Mouse (Mus musculus) forebrain, embryonic 12.5 days (tissue): ENCODE measurements around the gene Trim14. TPM values are rescaled to one million over a fixed set of nuclear protein-coding genes. Genes with fewer than 3 reads are reported as not detected.
A peak's percentile ranks its signal among the peaks of the same experiment; 100 is the strongest.

ENCODE experiments used
- ATAC-seq: fragments of 200-750 bp; cut with Nextera tagmentation; 2 replicates; pipeline ENCODE4 v1.8.0; 2017; ENCODE audit warnings: moderate TSS enrichment; ENCODE audit not compliant: low FRiP score
- H3K27ac ChIP-seq: fragments of 300-500 bp; sonication (generic); 2 replicates; pipeline ENCODE4 v1.5.1; 2016; ENCODE audit warnings: mild to moderate bottlenecking
- H3K27me3 ChIP-seq: fragments of 300-500 bp; sonication (generic); 2 replicates; pipeline ENCODE4 v1.6.1; 2016; ENCODE audit warnings: mild to moderate bottlenecking
- H3K36me3 ChIP-seq: fragments of 300-500 bp; sonication (generic); replicated peaks from 2 replicates; pipeline ENCODE4 v1.6.1; 2016; ENCODE audit warnings: mild to moderate bottlenecking
- H3K4me1 ChIP-seq: fragments of 300-500 bp; sonication (generic); 2 replicates; pipeline ENCODE4 v1.6.1; 2016
- H3K4me2 ChIP-seq: fragments of 300-500 bp; sonication (generic); 2 replicates; pipeline ENCODE4 v1.6.1; 2016; ENCODE audit warnings: mild to moderate bottlenecking, moderate library complexity
- H3K4me3 ChIP-seq: fragments of 300-500 bp; sonication (generic); replicated peaks from 2 replicates; pipeline ENCODE4 v1.5.1; 2016; ENCODE audit warnings: mild to moderate bottlenecking
- H3K9ac ChIP-seq: fragments of 300-500 bp; sonication (generic); 2 replicates; pipeline ENCODE4 v1.6.1; 2016; ENCODE audit warnings: mild to moderate bottlenecking
- H3K9me3 ChIP-seq: fragments of 300-500 bp; sonication (generic); 2 replicates; pipeline ENCODE4 v1.6.1; 2016
- WGBS: fragments of 180-500 bp; shearing (Covaris S2); methylation state at CpG from one replicate; pipeline ENCODE4 v1.1.7; 2016; 5-methylcytosine and 5-hydroxymethylcytosine counted together
- polyA plus RNA-seq: library from polyadenylated mRNA; unstranded; fragments of >200 nt; fragmentation: Nextera tagmentation; extraction: Ambion mirVana; gene quantifications from 2 replicates; pipeline ENCODE4 v1.2.1, GENCODE M21; 2016

Trim14 gene
- polyA plus RNA-seq, 1 experiment from 2014 or later, result 1.7 TPM

DNA sequence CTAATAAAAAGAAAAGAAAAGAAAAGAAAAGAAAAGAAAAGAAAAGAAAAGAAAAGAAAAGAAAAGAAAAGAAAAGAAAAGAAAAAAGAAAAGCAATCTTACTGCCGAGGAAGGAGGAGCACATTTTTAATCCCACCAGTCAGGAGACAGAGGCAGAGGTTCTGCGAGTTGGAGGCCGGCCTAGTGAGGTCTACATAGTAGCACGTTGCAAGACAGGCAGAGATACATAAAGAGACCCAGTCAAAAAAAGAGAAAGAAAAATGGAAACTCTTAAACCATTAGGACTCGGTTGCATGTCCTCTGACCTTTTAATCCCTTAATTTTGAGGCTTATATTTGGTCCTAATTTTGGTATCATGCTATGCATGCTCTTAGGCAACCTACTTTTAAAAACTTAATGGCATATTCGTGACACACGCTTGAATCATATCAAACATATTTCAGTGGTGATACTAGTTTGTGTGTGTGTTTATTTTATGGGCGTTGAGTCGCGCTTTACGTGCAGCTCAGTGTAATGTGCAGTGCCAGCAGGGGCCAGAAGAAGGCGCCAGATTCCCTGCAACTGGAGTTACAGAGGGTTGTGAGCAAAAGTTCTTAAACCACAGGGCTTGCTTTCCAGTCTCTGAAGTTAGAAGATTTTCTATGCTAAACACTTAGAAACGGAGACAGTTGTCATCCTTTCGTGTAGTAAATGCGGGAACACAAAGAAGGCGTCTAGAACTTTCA, 28.0 kb downstream of the Trim14 start:
- WGBS, result 12% methylated on average over 16 of the region's 16 CpGs

DNA sequence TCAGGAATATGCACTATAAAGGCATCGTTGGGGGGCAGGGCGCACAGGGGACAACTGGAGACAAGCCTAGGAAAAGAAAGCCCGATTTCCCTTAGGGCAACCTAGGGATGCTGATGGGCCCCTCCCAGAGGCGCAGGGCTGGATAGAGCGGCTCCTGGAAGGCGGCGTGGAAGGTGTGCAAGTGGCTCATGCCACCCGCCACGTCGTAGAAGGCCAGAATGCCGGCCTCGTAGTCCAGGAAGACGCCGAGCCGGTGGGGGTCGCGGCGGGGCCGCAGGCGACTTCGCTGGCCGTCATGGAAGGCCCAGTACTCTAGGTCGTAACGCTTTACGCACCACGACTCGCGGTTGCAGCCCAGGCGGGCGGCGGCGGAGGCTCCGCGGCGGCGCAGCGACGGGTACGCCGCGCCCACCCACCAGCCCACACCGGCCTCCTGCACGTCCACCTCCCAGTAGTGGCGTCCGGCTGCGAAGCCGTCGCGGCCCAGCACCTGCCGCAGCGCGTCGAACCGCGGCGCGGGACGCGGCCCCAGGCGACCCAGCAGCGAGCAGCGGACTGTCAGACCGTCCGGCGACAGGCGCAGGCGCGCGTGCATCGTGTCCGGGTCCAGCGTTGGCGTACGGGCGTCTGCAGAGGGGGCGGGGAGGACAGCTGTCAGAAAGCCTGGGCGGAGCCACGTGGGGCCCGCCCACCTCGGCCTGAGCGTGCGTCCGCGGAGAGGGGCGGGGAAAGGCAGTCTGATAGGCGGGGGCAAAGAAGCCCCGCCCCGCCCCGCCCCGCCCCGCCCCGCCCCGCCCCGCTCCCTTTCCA, 28.9 kb downstream of the Trim14 start:
- peak overlapping the region; percentile 88 for H3K4me2 ChIP-seq
- WGBS, result under 1% methylated on average over 87 of the region's 94 CpGs
- no peak overlapping the region for H3K27ac ChIP-seq

More for the DNA sequence above, 28.0 kb downstream of the Trim14 start:
- peaks cover 12% of the 10 kb centered on the region for H3K36me3 ChIP-seq
- ATAC-seq, result peak; percentile 47; the same call in 1 of the 2 replicates
- peaks cover 25% of the 10 kb centered on the region for H3K27me3 ChIP-seq
- no peak overlapping the region for H3K27ac ChIP-seq
- no peaks in the 10 kb centered on the region for H3K9me3 ChIP-seq
- peak overlapping the region; percentile 88 for H3K4me2 ChIP-seq
- peaks cover 7% of the 10 kb centered on the region for H3K4me1 ChIP-seq
- no peak overlapping the region for H3K9ac ChIP-seq
- peak overlapping the region; percentile 60 for H3K4me3 ChIP-seq

DNA sequence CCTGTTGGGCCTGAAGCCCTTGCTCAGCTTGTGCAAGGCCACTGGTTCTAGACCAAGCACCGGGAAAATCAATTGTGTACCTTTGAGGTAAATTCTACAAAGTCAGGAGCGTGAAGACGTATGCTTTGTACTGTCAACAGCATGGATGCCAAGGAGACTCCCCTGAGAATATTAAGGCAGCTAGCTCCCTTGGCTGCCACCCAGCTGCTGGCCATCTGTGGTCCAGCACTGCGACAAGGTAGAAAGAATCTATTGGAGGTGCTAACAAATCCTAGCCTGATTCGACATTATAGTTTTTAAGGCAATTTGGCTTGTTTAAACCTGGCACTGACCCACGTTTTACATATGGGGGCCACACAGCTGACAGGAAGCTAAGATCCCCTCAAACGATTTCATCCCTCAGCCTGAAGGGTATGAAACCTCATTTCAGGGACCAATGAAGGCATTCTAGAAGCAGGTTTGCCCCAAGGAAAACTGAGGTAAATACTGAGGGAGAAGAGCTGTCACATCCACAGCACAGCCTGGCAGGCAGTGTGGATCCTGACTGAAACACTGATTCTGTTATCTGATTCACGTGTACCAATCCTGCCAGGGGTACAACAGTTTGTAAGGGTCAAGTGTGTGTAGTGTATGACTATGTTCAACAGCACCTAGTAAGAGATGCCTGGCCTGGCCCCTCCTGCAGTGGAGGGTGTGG, 30.4 kb downstream of the Trim14 start:
- peaks cover 35% of the 10 kb centered on the region for H3K36me3 ChIP-seq
- H3K27me3 ChIP-seq, result peaks cover 25% of the 10 kb centered on the region
- peaks cover 7% of the 10 kb centered on the region for H3K4me1 ChIP-seq
- WGBS, result 72% methylated on average over 8 of the region's 8 CpGs
- no peak for ATAC-seq
- H3K4me3 ChIP-seq, result no peak overlapping the region
- H3K4me2 ChIP-seq, result no peak overlapping the region
- no peak overlapping the region for H3K27ac ChIP-seq
- no peaks in the 10 kb centered on the region for H3K9me3 ChIP-seq
- no peak overlapping the region for H3K9ac ChIP-seq

More for the DNA sequence above, 28.9 kb downstream of the Trim14 start:
- Histone ChIP-seq H3K4me3 (peak overlapping the region; percentile 60), H3K9ac (peak overlapping the region; percentile 52), H3K36me3 (peaks cover 20% of the 10 kb centered on the region), H3K9me3 (no peaks in the 10 kb centered on the region), H3K27me3 (peaks cover 25% of the 10 kb centered on the region), H3K4me1 (peaks cover 7% of the 10 kb centered on the region)
- ATAC-seq, result peak; percentile 97

DNA sequence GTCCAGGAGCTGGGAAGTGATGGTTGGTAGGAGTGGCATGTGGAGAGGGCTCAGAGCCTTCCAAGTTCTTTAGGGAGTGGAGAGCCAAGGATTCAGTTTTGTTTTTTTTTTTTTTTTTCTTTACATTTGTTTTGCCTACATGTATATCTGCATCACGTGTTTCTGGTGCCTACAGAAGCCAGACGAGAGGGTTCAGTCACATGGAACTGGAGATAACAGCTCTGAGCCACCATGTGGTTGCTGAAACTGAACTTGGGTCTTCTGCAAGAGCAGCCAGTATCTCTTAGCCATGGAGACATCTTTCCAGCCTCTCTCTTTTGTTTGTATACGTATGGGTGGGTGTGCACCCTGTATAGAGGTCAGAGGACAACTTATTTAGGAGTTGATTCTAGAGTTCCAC, 32.1 kb downstream of the Trim14 start:
- WGBS, result 90% methylated on average over 3 of the region's 3 CpGs
- H3K9ac ChIP-seq, result no peak overlapping the region
- H3K9me3 ChIP-seq, result no peaks in the 10 kb centered on the region
- peaks cover 25% of the 10 kb centered on the region for H3K27me3 ChIP-seq
- no peak for ATAC-seq
- no peak overlapping the region for H3K4me2 ChIP-seq
- H3K4me3 ChIP-seq, result no peak overlapping the region
- H3K4me1 ChIP-seq, result peaks cover 7% of the 10 kb centered on the region
- H3K27ac ChIP-seq, result no peak overlapping the region
- H3K36me3 ChIP-seq, result peaks cover 47% of the 10 kb centered on the region

DNA sequence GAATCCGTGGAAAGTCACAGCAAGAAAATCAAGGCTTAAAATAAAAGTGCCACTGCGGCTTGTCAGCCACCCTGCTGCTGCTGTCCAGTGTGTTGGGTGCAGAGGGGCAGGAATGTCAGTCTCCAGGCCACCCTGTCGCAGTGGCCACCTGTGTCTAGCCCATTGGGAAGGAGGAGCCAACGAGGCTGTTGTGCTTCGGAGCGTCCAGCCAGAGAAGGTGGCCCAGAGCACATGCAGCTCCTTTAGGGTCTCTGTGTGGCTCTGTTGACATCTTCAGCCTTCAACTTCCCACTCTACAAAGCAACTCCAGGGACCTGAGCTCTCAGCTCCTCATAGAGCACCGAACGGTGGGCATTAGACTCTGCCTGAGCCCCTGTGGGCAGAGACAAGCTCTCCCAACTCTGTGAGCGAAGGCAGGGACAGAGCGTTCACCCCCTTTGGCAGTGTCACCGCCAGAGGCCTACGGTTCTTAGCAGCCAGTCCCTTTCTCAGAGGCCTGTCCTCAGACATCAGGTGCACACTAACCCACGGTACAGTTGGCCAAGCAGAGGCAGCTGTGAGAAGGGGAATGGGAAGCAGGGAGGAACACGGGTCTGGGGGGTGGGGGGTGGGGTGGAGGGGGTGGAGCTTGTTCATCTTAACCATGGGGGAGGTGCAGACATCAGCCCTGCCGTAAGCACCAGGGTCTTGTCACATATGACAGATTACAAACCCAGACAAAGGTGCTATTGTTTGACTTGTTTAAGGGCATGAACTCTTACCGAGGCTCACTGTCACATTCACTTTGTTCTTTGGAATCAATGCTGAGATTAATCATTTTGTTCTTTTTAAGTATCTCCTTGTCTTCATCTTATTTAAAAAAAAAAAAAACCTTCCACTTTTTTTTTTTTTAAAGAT, 33.1 kb downstream of the Trim14 start:
- peaks cover 7% of the 10 kb centered on the region for H3K4me1 ChIP-seq
- WGBS, result 75% methylated on average over 16 of the region's 16 CpGs
- peaks cover 47% of the 10 kb centered on the region for H3K36me3 ChIP-seq
- peaks cover 25% of the 10 kb centered on the region for H3K27me3 ChIP-seq
- no peak overlapping the region for H3K27ac ChIP-seq
- H3K9ac ChIP-seq, result no peak overlapping the region
- H3K9me3 ChIP-seq, result no peaks in the 10 kb centered on the region
- no peak overlapping the region for H3K4me2 ChIP-seq
- ATAC-seq, result no peak
- no peak overlapping the region for H3K4me3 ChIP-seq

DNA sequence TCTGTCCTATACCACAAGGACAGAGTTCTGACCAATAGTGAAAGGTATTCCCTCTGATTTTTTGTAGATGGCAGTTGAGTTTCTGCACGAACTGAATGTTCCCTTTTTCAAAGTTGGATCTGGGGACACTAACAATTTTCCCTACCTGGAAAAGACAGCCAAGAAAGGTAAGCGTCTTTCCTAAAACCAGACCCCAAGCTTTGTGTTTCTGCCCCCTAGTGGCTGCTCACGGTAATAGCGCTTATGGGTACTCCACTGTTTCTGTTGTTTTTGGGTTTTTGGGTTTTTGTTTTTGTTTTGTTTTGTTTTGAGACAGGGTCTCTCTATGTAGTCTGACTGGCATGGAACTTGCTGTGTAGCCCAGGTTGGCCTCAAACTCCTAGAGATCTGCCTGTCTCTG, 37.0 kb downstream of the Trim14 start:
- Histone ChIP-seq H3K4me1 (no peaks in the 10 kb centered on the region), H3K9me3 (no peaks in the 10 kb centered on the region), H3K36me3 (peaks cover 50% of the 10 kb centered on the region), H3K9ac (no peak overlapping the region), H3K4me3 (no peak overlapping the region), H3K27me3 (no peaks in the 10 kb centered on the region), H3K27ac (no peak overlapping the region), H3K4me2 (no peak overlapping the region)
- 9% methylated on average over 4 of the region's 4 CpGs for WGBS
- no peak for ATAC-seq

DNA sequence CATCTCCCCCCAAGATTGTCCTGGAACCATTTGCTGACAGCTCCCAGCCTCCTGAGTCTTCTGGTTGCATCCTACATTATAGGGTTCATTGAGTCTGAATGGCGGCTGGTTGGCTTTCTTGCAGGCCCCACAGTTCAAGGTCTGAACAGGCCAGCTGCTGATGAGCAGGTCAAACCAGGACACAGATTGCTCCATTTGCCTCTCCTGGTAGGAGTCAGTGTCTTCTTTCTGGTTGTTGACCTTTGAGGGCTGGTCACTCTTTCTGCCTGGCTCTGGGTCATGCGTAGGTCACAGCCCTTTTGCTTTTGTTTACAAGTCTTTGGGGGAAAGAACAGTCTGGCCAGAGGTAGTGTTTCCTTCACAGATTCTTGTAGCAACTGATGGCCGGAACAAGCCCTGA, 37.4 kb downstream of the Trim14 start:
- ATAC-seq, result no peak
- H3K27ac ChIP-seq, result no peak overlapping the region
- no peak overlapping the region for H3K4me2 ChIP-seq
- H3K4me3 ChIP-seq, result no peak overlapping the region
- no peaks in the 10 kb centered on the region for H3K4me1 ChIP-seq
- WGBS, result 78% methylated on average over 3 of the region's 3 CpGs
- no peak overlapping the region for H3K9ac ChIP-seq
- peaks cover 51% of the 10 kb centered on the region for H3K36me3 ChIP-seq
- no peaks in the 10 kb centered on the region for H3K27me3 ChIP-seq
- no peaks in the 10 kb centered on the region for H3K9me3 ChIP-seq

DNA sequence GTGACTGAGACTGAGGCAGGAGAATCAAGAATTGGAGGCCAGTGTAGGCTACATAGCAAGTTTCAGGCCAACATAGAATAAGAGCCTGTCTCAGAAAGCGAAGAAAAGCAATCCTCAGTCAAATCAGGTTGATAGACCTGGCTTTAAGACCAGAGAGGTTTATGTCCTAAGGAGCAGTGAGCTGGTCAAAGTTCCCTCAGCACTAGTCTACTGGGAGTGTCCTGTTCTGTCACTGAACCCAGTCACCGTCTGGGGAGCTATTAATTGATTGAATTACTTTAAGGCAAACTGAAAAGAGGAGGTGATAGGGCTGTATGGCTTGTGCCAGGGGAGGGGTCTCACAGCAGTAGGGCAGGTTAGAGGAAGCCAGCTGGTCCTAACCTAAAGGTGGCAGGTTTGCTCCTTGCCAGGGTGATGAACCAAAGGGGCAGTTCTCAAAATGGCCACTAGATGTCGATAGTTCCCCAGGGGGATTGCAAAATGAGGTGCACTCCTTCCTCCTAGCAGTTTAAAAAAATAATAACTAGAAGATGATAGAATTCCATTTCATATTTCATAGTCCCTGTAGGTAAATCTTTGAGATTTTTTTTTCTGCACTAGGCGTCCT, 38.6 kb downstream of the Trim14 start:
- no peak overlapping the region for H3K9ac ChIP-seq
- no peaks in the 10 kb centered on the region for H3K27me3 ChIP-seq
- peaks cover 55% of the 10 kb centered on the region for H3K36me3 ChIP-seq
- no peak overlapping the region for H3K4me2 ChIP-seq
- H3K4me1 ChIP-seq, result no peaks in the 10 kb centered on the region
- 41% methylated on average over 4 of the region's 4 CpGs for WGBS
- no peak for ATAC-seq
- H3K9me3 ChIP-seq, result no peaks in the 10 kb centered on the region
- no peak overlapping the region for H3K4me3 ChIP-seq
- H3K27ac ChIP-seq, result no peak overlapping the region

DNA sequence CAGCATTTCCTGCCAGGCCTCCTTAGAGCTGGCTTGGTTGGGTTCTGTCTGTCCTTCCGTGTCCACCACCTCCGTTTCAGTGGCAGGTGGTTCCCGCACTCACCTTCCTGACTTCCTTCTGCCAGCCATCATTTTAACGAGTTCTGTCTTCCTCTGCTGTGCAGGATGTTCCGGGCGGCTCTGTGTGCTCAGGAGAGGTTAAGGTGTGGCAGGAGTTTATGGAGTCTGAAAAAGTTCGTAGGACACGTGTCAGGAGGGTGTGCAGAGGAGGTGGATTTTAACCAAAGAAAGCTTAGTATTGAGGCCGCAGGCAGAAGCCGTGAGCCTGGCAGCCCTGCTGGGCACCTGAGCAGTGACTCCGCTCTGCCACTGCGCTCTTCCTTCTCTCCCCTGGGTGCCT, 40.4 kb downstream of the Trim14 start:
- Histone ChIP-seq H3K4me3 (no peak overlapping the region), H3K9me3 (no peaks in the 10 kb centered on the region), H3K4me1 (no peaks in the 10 kb centered on the region), H3K27me3 (no peaks in the 10 kb centered on the region), H3K4me2 (no peak overlapping the region), H3K36me3 (peaks cover 37% of the 10 kb centered on the region), H3K27ac (no peak overlapping the region), H3K9ac (no peak overlapping the region)
- ATAC-seq, result no peak
- 90% methylated on average over 12 of the region's 12 CpGs for WGBS

DNA sequence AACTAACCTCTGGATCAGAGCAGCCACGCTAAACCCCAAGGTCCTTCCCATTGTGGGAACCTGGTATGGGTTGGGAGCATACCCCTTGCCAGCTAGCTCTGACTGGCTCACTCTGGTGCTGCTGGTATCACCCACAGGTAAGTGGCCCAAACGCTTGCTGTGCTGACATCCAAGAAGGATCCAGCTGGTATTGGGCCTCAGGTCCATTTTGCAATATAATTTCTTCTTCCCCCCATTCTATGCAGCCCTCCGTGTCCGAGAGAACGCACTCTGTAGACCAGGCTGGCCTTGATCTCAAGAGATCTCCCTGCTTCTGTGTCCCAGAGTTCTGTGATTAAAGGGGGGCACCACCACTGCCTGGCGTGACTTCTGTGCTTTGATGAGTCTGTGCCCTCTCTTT, 42.9 kb downstream of the Trim14 start:
- H3K9me3 ChIP-seq, result no peaks in the 10 kb centered on the region
- H3K27ac ChIP-seq, result no peak overlapping the region
- H3K9ac ChIP-seq, result no peak overlapping the region
- 96% methylated on average over 6 of the region's 6 CpGs for WGBS
- H3K36me3 ChIP-seq, result peaks cover 24% of the 10 kb centered on the region
- peaks cover 7% of the 10 kb centered on the region for H3K4me1 ChIP-seq
- ATAC-seq, result no peak
- H3K4me3 ChIP-seq, result no peak overlapping the region
- H3K4me2 ChIP-seq, result no peak overlapping the region
- H3K27me3 ChIP-seq, result no peaks in the 10 kb centered on the region
